In genomic region chr5:15039984-15040383, GRCm38 (mm10) we compare ENCODE assay signal across 8 mouse cellular contexts. TPM values are rescaled to one million over a fixed set of nuclear protein-coding genes. Genes with fewer than 3 reads are reported as not detected.
DNase-seq lines count a peak whose midpoint lies in the region; ATAC-seq and TF ChIP-seq lines count a peak whose summit lies in the region.
"Not testable (repeated sequence)": the region's sequence is repeated elsewhere in the genome, so short reads cannot be mapped to it uniquely, and the experiment has no call there.

No protein-coding gene starts in this region.

- peak; percentile 93 for ATAC-seq in embryonic facial prominence, embryonic 11.5 days (replicated peaks; ENCODE audit: insufficient number of reproducible peaks, low FRiP score, low TSS enrichment, low read depth)
- peak; percentile 84; the same call in 1 of the 2 replicates for ATAC-seq in forebrain, embryonic 15.5 days (replicated peaks)
- peak; percentile 96 for ATAC-seq in hindbrain, embryonic 11.5 days (ENCODE audit: low FRiP score)
- ATAC-seq in intestine, postnatal 0 days, result peak; percentile 89
- ATAC-seq in limb, embryonic 15.5 days (ENCODE audit: insufficient number of reproducible peaks, low FRiP score, low TSS enrichment, low read depth), result peak; percentile 98
- peak; percentile 90 for ATAC-seq in lung, embryonic 16.5 days (ENCODE audit: low read depth)
- ATAC-seq in neural tube, embryonic 11.5 days (ENCODE audit: insufficient read depth, low FRiP score, low TSS enrichment), result peak; percentile 92

- not testable (repeated sequence) for H3K4me2 ChIP-seq in embryonic facial prominence, embryonic 11.5 days (ENCODE audit: low read depth, low read length); forebrain, embryonic 15.5 days (replicated peaks); hindbrain, embryonic 11.5 days (replicated peaks; ENCODE audit: low read depth, low read length); intestine, postnatal 0 days (replicated peaks; ENCODE audit: low read depth); limb, embryonic 15.5 days; lung, embryonic 16.5 days (ENCODE audit: low read depth, low read length); neural tube, embryonic 11.5 days (ENCODE audit: low read depth)

- not testable (repeated sequence) for H3K36me3 ChIP-seq in embryonic facial prominence, embryonic 11.5 days (replicated peaks; ENCODE audit: control insufficient read depth, insufficient read depth, low read depth, low read length); forebrain, embryonic 15.5 days; hindbrain, embryonic 11.5 days (ENCODE audit: control insufficient read depth, insufficient read depth, low read length); intestine, postnatal 0 days (ENCODE audit: control insufficient read depth, insufficient read depth); limb, embryonic 15.5 days; lung, embryonic 16.5 days (ENCODE audit: control insufficient read depth, insufficient read depth, low read length); neural tube, embryonic 11.5 days (ENCODE audit: control insufficient read depth, insufficient read depth, low read length)

- H3K9me3 ChIP-seq in embryonic facial prominence, embryonic 11.5 days (replicated peaks; ENCODE audit: control insufficient read depth, low read length); hindbrain, embryonic 11.5 days (ENCODE audit: control insufficient read depth, low read length); intestine, postnatal 0 days (ENCODE audit: control insufficient read depth); limb, embryonic 15.5 days; lung, embryonic 16.5 days (ENCODE audit: control insufficient read depth, low read length): not testable (repeated sequence)
- peaks cover 22% of the 10 kb centered on the region for H3K9me3 ChIP-seq in forebrain, embryonic 15.5 days
- peaks cover 12% of the 10 kb centered on the region for H3K9me3 ChIP-seq in neural tube, embryonic 11.5 days (ENCODE audit: control insufficient read depth, low read length)

- DNase-seq in embryonic facial prominence, embryonic 11.5 days (ENCODE audit: low spot score); hindbrain, embryonic 11.5 days (ENCODE audit: low spot score); neural tube, embryonic 11.5 days (ENCODE audit: low spot score): not testable (repeated sequence)
- DNase-seq in yolk sac, embryonic 10.5 days (ENCODE audit: low spot score), result peak; percentile 39

- not testable (repeated sequence) for H3K4me3 ChIP-seq in embryonic facial prominence, embryonic 11.5 days (ENCODE audit: low read depth, low read length); forebrain, embryonic 15.5 days; hindbrain, embryonic 11.5 days (ENCODE audit: low read depth, low read length); intestine, postnatal 0 days (ENCODE audit: low read depth, low read length); limb, embryonic 15.5 days; lung, embryonic 16.5 days (ENCODE audit: low read length); neural tube, embryonic 11.5 days (ENCODE audit: low read depth, low read length)

- H3K4me1 ChIP-seq in embryonic facial prominence, embryonic 11.5 days (ENCODE audit: control insufficient read depth, insufficient read depth, low read length); forebrain, embryonic 15.5 days; hindbrain, embryonic 11.5 days (replicated peaks; ENCODE audit: control insufficient read depth, insufficient read depth, low read length); intestine, postnatal 0 days (replicated peaks; ENCODE audit: control insufficient read depth, insufficient read depth, low read length); limb, embryonic 15.5 days; lung, embryonic 16.5 days (replicated peaks; ENCODE audit: control insufficient read depth, insufficient read depth, low read length); neural tube, embryonic 11.5 days (ENCODE audit: control insufficient read depth, insufficient read depth, low read length): not testable (repeated sequence)

- not testable (repeated sequence) for H3K9ac ChIP-seq in embryonic facial prominence, embryonic 11.5 days (replicated peaks; ENCODE audit: low read length); forebrain, embryonic 15.5 days (replicated peaks); hindbrain, embryonic 11.5 days (ENCODE audit: low read depth, low read length); intestine, postnatal 0 days (ENCODE audit: low read depth, low read length); limb, embryonic 15.5 days; lung, embryonic 16.5 days (ENCODE audit: low read length); neural tube, embryonic 11.5 days (ENCODE audit: low read length)

- H3K27ac ChIP-seq in embryonic facial prominence, embryonic 11.5 days (replicated peaks; ENCODE audit: low read depth, low read length); forebrain, embryonic 15.5 days (replicated peaks); hindbrain, embryonic 11.5 days (ENCODE audit: low read depth, low read length); intestine, postnatal 0 days (ENCODE audit: low read depth, low read length); limb, embryonic 15.5 days; lung, embryonic 16.5 days (ENCODE audit: low read length); neural tube, embryonic 11.5 days (ENCODE audit: low read depth, low read length): not testable (repeated sequence)

- WGBS in embryonic facial prominence, embryonic 11.5 days, result 82% methylated on average over 4 of the region's 4 CpGs
- 81% methylated on average over 4 of the region's 4 CpGs for WGBS in forebrain, embryonic 15.5 days
- 81% methylated on average over 4 of the region's 4 CpGs for WGBS in hindbrain, embryonic 11.5 days
- WGBS in intestine, postnatal 0 days, result 80% methylated on average over 4 of the region's 4 CpGs
- WGBS in limb, embryonic 15.5 days, result 83% methylated on average over 4 of the region's 4 CpGs
- 70% methylated on average over 4 of the region's 4 CpGs for WGBS in lung, embryonic 16.5 days
- 80% methylated on average over 4 of the region's 4 CpGs for WGBS in neural tube, embryonic 11.5 days

- H3K27me3 ChIP-seq in embryonic facial prominence, embryonic 11.5 days (ENCODE audit: control insufficient read depth, insufficient read depth, low read length); forebrain, embryonic 15.5 days; hindbrain, embryonic 11.5 days (ENCODE audit: control insufficient read depth, insufficient read depth, low read length); intestine, postnatal 0 days (replicated peaks; ENCODE audit: control insufficient read depth, insufficient read depth, low read length); limb, embryonic 15.5 days; lung, embryonic 16.5 days (ENCODE audit: control insufficient read depth, insufficient read depth, low read depth, low read length); neural tube, embryonic 11.5 days (ENCODE audit: control insufficient read depth, insufficient read depth, low read length): not testable (repeated sequence)

- not testable (repeated sequence) for TF ChIP-seq CTCF in intestine, postnatal 0 days (IDR thresholded peaks at IDR 0.05; ENCODE audit: low read depth)

RNA-seq across cellular contexts. Expression of gene Gm17019, which starts 7.2 kb away (rescaled TPM):
- not detected in 2 replicates for polyA plus RNA-seq in embryonic facial prominence, embryonic 11.5 days (2014; fragmentation: Nextera tagmentation; extraction: Ambion mirVana)
- polyA plus RNA-seq in forebrain, embryonic 15.5 days (2015; fragmentation: Nextera tagmentation; extraction: Ambion mirVana), result not detected in 2 replicates
- not detected in 2 replicates for polyA plus RNA-seq in hindbrain, embryonic 11.5 days (2014; fragmentation: Nextera tagmentation; extraction: Ambion mirVana)
- not detected in 2 replicates for polyA plus RNA-seq in intestine, postnatal 0 days (2015; fragmentation: Nextera tagmentation; extraction: Ambion mirVana)
- not detected in 2 replicates for polyA plus RNA-seq in limb, embryonic 15.5 days (2015; fragmentation: Nextera tagmentation; extraction: Ambion mirVana)
- polyA plus RNA-seq in lung, embryonic 16.5 days (2015; fragmentation: Nextera tagmentation; extraction: Ambion mirVana), result not detected in 2 replicates
- not detected in 2 replicates for polyA plus RNA-seq in neural tube, embryonic 11.5 days (2014; fragmentation: Nextera tagmentation; extraction: Ambion mirVana)
